16 mouse cellular contexts compared by ENCODE assay signal in the genomic region with DNA sequence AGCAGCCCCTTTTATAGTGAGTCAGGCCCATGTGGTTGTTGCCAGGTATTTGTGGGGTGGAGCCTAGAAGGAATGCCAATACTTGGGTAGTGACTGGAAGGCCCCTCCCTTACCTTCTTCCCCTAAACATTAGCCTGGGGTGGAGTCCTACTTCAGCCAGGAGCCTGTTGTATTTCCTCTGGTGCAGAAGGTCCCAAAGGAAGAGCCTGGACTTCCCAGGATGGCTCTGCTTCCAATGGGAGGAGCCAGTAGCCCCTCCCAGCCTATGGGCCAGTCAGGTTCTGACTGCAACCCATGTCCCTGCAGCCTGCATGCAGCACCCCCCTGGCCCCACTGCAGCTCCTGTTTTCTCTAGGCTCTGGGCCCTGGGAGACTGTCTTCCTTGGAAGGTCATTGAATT.
A peak's percentile ranks its signal among the peaks of the same experiment; 100 is the strongest.
DNase-seq lines count a peak whose midpoint lies in the region; ATAC-seq and TF ChIP-seq lines count a peak whose summit lies in the region.
"Had no signal": no experiment of that assay in that cellular context is flagged by ENCODE, and none has a peak within 500 bp of the region (broad histone marks: within the 10 kb centered on the region; RNA-seq: fewer than 3 reads in every experiment).

No protein-coding gene starts in this region.

- H3K9ac ChIP-seq in intestine, embryonic 15.5 days, result no peak overlapping the region
- no peak overlapping the region for H3K9ac ChIP-seq in intestine, postnatal 0 days (ENCODE audit: low read depth, low read length)
- H3K9ac ChIP-seq in heart, embryonic 12.5 days, result no peak overlapping the region
- no peak overlapping the region for H3K9ac ChIP-seq in intestine, embryonic 16.5 days (ENCODE audit: low read depth, low read length)
- H3K9ac ChIP-seq: embryonic facial prominence, embryonic 13.5 days; limb, embryonic 13.5 days; liver, embryonic 15.5 days; neural tube, embryonic 12.5 days had no signal

- H3K4me3 ChIP-seq in intestine, embryonic 15.5 days (replicated peaks), result no peak overlapping the region
- no peak overlapping the region for H3K4me3 ChIP-seq in intestine, postnatal 0 days (ENCODE audit: low read depth, low read length)
- H3K4me3 ChIP-seq in heart, embryonic 12.5 days, result no peak overlapping the region
- no peak overlapping the region for H3K4me3 ChIP-seq in intestine, embryonic 16.5 days (ENCODE audit: low read length)
- H3K4me3 ChIP-seq: embryonic facial prominence, embryonic 13.5 days; limb, embryonic 13.5 days; liver, embryonic 15.5 days; neural tube, embryonic 12.5 days had no signal

- no peak for TF ChIP-seq CTCF in intestine, postnatal 0 days (IDR thresholded peaks at IDR 0.05; ENCODE audit: low read depth)

- DNase-seq in ZHBTc4 (ENCODE audit: low read depth, low spot score), result peak; percentile 39
- DNase-seq in thymus, postnatal 36 days, result no peak
- DNase-seq in left cerebral cortex, postnatal 36 days (ENCODE audit: low spot score in 2 of 2), result no peak
- DNase-seq: cerebellum, postnatal 25 days; retina, postnatal 1 day; thymus, postnatal 25 days had no signal

- H3K27ac ChIP-seq in intestine, embryonic 15.5 days, result no peak overlapping the region
- no peak overlapping the region for H3K27ac ChIP-seq in intestine, postnatal 0 days (ENCODE audit: low read depth, low read length)
- H3K27ac ChIP-seq in heart, embryonic 12.5 days (ENCODE audit: poor library complexity, severe bottlenecking), result no peak overlapping the region; the same call in 1 of the 2 replicates
- no peak overlapping the region for H3K27ac ChIP-seq in intestine, embryonic 16.5 days (ENCODE audit: low read length)
- H3K27ac ChIP-seq: embryonic facial prominence, embryonic 13.5 days; limb, embryonic 13.5 days; liver, embryonic 15.5 days; neural tube, embryonic 12.5 days had no signal

- no peaks in the 10 kb centered on the region for H3K27me3 ChIP-seq in intestine, embryonic 15.5 days (replicated peaks)
- no peaks in the 10 kb centered on the region for H3K27me3 ChIP-seq in intestine, postnatal 0 days (replicated peaks; ENCODE audit: control insufficient read depth, insufficient read depth, low read length)
- H3K27me3 ChIP-seq in heart, embryonic 12.5 days (replicated peaks), result peaks cover 20% of the 10 kb centered on the region; the same call in 1 of the 2 replicates
- H3K27me3 ChIP-seq in intestine, embryonic 16.5 days (replicated peaks; ENCODE audit: control insufficient read depth, insufficient read depth, low read length), result no peaks in the 10 kb centered on the region
- H3K27me3 ChIP-seq: liver, embryonic 15.5 days; neural tube, embryonic 12.5 days had no signal

- intact Hi-C loops in left cerebral cortex, postnatal 36 days (cut with DNase I), result no loop called here

- no peaks in the 10 kb centered on the region for H3K36me3 ChIP-seq in intestine, embryonic 15.5 days
- H3K36me3 ChIP-seq in intestine, postnatal 0 days (ENCODE audit: control insufficient read depth, insufficient read depth), result no peaks in the 10 kb centered on the region
- H3K36me3 ChIP-seq in heart, embryonic 12.5 days, result no peaks in the 10 kb centered on the region
- H3K36me3 ChIP-seq in intestine, embryonic 16.5 days (ENCODE audit: control insufficient read depth, insufficient read depth, low read length), result no peaks in the 10 kb centered on the region
- H3K36me3 ChIP-seq: embryonic facial prominence, embryonic 13.5 days; limb, embryonic 13.5 days; liver, embryonic 15.5 days; neural tube, embryonic 12.5 days had no signal

- no peak overlapping the region for H3K4me2 ChIP-seq in intestine, embryonic 15.5 days (replicated peaks)
- no peak overlapping the region for H3K4me2 ChIP-seq in intestine, postnatal 0 days (replicated peaks; ENCODE audit: low read depth)
- no peak overlapping the region for H3K4me2 ChIP-seq in heart, embryonic 12.5 days
- H3K4me2 ChIP-seq in intestine, embryonic 16.5 days (ENCODE audit: low read depth, low read length), result no peak overlapping the region
- H3K4me2 ChIP-seq: embryonic facial prominence, embryonic 13.5 days; limb, embryonic 13.5 days; liver, embryonic 15.5 days; neural tube, embryonic 12.5 days had no signal

- 0 out of 2 replicates have a peak, but pooled peaks have one; percentile 20 for ATAC-seq in intestine, embryonic 15.5 days
- no peak for ATAC-seq in intestine, postnatal 0 days
- peak; percentile 40; the same call in 1 of the 2 replicates for ATAC-seq in heart, embryonic 12.5 days (ENCODE audit: insufficient number of reproducible peaks, low FRiP score)
- ATAC-seq in intestine, embryonic 16.5 days, result peak; percentile 38; the same call in 1 of the 2 replicates
- no peak for ATAC-seq in erythroblast, adult 5-6 weeks (replicated peaks; ENCODE audit: low FRiP score, poor library complexity, severe bottlenecking)
- ATAC-seq: CD4-positive, CD25-positive, alpha-beta regulatory T cell, adult 4 months had no signal

- H3K4me1 ChIP-seq in intestine, embryonic 15.5 days (replicated peaks), result no peaks in the 10 kb centered on the region
- no peaks in the 10 kb centered on the region for H3K4me1 ChIP-seq in intestine, postnatal 0 days (replicated peaks; ENCODE audit: control insufficient read depth, insufficient read depth, low read length)
- peaks cover 10% of the 10 kb centered on the region; the same call in 1 of the 2 replicates for H3K4me1 ChIP-seq in heart, embryonic 12.5 days (replicated peaks)
- H3K4me1 ChIP-seq in intestine, embryonic 16.5 days (ENCODE audit: control insufficient read depth, insufficient read depth, low read length), result peaks cover 5% of the 10 kb centered on the region; the same call in 1 of the 2 replicates
- H3K4me1 ChIP-seq: limb, embryonic 13.5 days; liver, embryonic 15.5 days had no signal

- no peaks in the 10 kb centered on the region for H3K9me3 ChIP-seq in intestine, embryonic 15.5 days
- no peaks in the 10 kb centered on the region for H3K9me3 ChIP-seq in intestine, postnatal 0 days (ENCODE audit: control insufficient read depth)
- H3K9me3 ChIP-seq in heart, embryonic 12.5 days (replicated peaks), result no peaks in the 10 kb centered on the region
- H3K9me3 ChIP-seq in intestine, embryonic 16.5 days (ENCODE audit: control insufficient read depth, low read length), result no peaks in the 10 kb centered on the region
- H3K9me3 ChIP-seq: embryonic facial prominence, embryonic 13.5 days; limb, embryonic 13.5 days; liver, embryonic 15.5 days; neural tube, embryonic 12.5 days had no signal

Comparison
In these comparisons a context has a peak if more than half of its experiments do, and no peak if none do; other contexts are left out.
1. ATAC-seq: peak in intestine, embryonic 15.5 days (single experiment), heart, embryonic 12.5 days (single experiment) and intestine, embryonic 16.5 days (single experiment); none in intestine, postnatal 0 days (single experiment) and erythroblast, adult 5-6 weeks (single experiment).